Mouse (Mus musculus) heart, embryonic 11.5 days (tissue): ENCODE measurements at regions not wholly inside any gene's neighbourhood (a gene's known extent, or its start where the extent isn't known, plus 50 kb on each side); places are given as distances from the start of the nearest gene placed in this dataset.

Experiments used
- ATAC-seq: fragments of 200-750 bp; cut with Nextera tagmentation; replicated peaks from 2 replicates; pipeline ENCODE4 v1.8.0; 2017; ENCODE audit warnings: moderate library complexity; ENCODE audit not compliant: insufficient number of reproducible peaks, low FRiP score, low TSS enrichment
- H3K27ac ChIP-seq: fragments of 300-500 bp; sonication (generic); 2 replicates; pipeline ENCODE4 v1.5.1; 2014; ENCODE audit warnings: mild to moderate bottlenecking, low read depth, low read length
- H3K27me3 ChIP-seq: fragments of 300-500 bp; sonication (generic); 2 replicates; pipeline ENCODE4 v1.6.1; 2014; ENCODE audit warnings: mild to moderate bottlenecking, low read length, mixed read lengths; ENCODE audit not compliant: control insufficient read depth, insufficient read depth
- H3K36me3 ChIP-seq: fragments of 300-500 bp; sonication (generic); 2 replicates; pipeline ENCODE4 v1.6.1; 2014; ENCODE audit warnings: mild to moderate bottlenecking, low read length, moderate library complexity, mixed read lengths; ENCODE audit not compliant: control insufficient read depth, insufficient read depth
- H3K4me1 ChIP-seq: fragments of 300-500 bp; sonication (generic); 2 replicates; pipeline ENCODE4 v1.6.1; 2014; ENCODE audit warnings: low read length; ENCODE audit not compliant: control insufficient read depth, insufficient read depth
- H3K4me2 ChIP-seq: fragments of 300-500 bp; sonication (generic); 2 replicates; pipeline ENCODE4 v1.6.1; 2014; ENCODE audit warnings: mild to moderate bottlenecking, moderate library complexity
- H3K4me3 ChIP-seq: fragments of 300-500 bp; sonication (generic); 2 replicates; pipeline ENCODE4 v1.5.1; 2014; ENCODE audit warnings: low read depth, low read length
- H3K9ac ChIP-seq: fragments of 300-500 bp; sonication (generic); 2 replicates; pipeline ENCODE4 v1.6.1; 2014; ENCODE audit warnings: mild to moderate bottlenecking, low read depth, low read length, moderate library complexity
- H3K9me3 ChIP-seq: fragments of 300-500 bp; sonication (generic); replicated peaks from 2 replicates; pipeline ENCODE4 v1.6.1; 2016; ENCODE audit warnings: low read length; ENCODE audit not compliant: control insufficient read depth
- WGBS: fragments of 180-500 bp; shearing (Covaris S2); extraction: QIAGEN DNeasy Blood & Tissue Kit; methylation state at CpG from one replicate; pipeline ENCODE4 v1.1.7; 2014; ENCODE audit not compliant: insufficient replicate concordance; 5-methylcytosine and 5-hydroxymethylcytosine counted together

- Histone ChIP-seq H3K4me1 (peaks cover 16% of the 10 kb centered on the region), H3K4me3 (no peak overlapping the region), H3K4me2 (no peak overlapping the region), H3K27ac (no peak overlapping the region), H3K9ac (no peak overlapping the region), H3K27me3 (no peaks in the 10 kb centered on the region), H3K9me3 (no peaks in the 10 kb centered on the region), H3K36me3 (no peaks in the 10 kb centered on the region)
- no peak for ATAC-seq
- WGBS = 71% methylated on average over 7 of the region's 7 CpGs
These were observed 144.0 kb upstream of the Nfe2l3 start for GRCm38 (mm10) chr6:51288306-51289066.

GRCm38 (mm10) chr6:51289067-51289725 lies 143.3 kb upstream of the Nfe2l3 start:
- Histone ChIP-seq H3K4me2 (no peak overlapping the region), H3K9ac (no peak overlapping the region), H3K27me3 (no peaks in the 10 kb centered on the region), H3K27ac (no peak overlapping the region), H3K4me3 (no peak overlapping the region), H3K9me3 (no peaks in the 10 kb centered on the region), H3K36me3 (no peaks in the 10 kb centered on the region), H3K4me1 (peaks cover 13% of the 10 kb centered on the region; the same call in 1 of the 2 replicates)
- 67% methylated on average over 6 of the region's 6 CpGs for WGBS
- ATAC-seq = no peak

GRCm38 (mm10) chr6:51300694-51301417 lies 131.6 kb upstream of the Nfe2l3 start:
- H3K27ac ChIP-seq = no peak overlapping the region
- ATAC-seq = no peak
- H3K36me3 ChIP-seq = no peaks in the 10 kb centered on the region
- no peak overlapping the region for H3K4me3 ChIP-seq
- no peak overlapping the region for H3K9ac ChIP-seq
- no peaks in the 10 kb centered on the region for H3K9me3 ChIP-seq
- no peaks in the 10 kb centered on the region for H3K4me1 ChIP-seq
- 50% methylated on average over 11 of the region's 11 CpGs for WGBS
- H3K4me2 ChIP-seq = no peak overlapping the region
- H3K27me3 ChIP-seq = no peaks in the 10 kb centered on the region

- Histone ChIP-seq H3K4me3 (no peak overlapping the region), H3K9ac (no peak overlapping the region), H3K4me2 (no peak overlapping the region), H3K4me1 (no peaks in the 10 kb centered on the region), H3K27ac (no peak overlapping the region), H3K36me3 (no peaks in the 10 kb centered on the region), H3K27me3 (no peaks in the 10 kb centered on the region), H3K9me3 (no peaks in the 10 kb centered on the region)
- ATAC-seq = no peak
- WGBS = 80% methylated on average over 4 of the region's 4 CpGs
These were observed 130.6 kb upstream of the Nfe2l3 start for GRCm38 (mm10) chr6:51301831-51302230.

GRCm38 (mm10) chr6:51302240-51302639 lies 130.2 kb upstream of the Nfe2l3 start:
- Histone ChIP-seq H3K4me1 (no peaks in the 10 kb centered on the region), H3K27me3 (no peaks in the 10 kb centered on the region), H3K36me3 (no peaks in the 10 kb centered on the region), H3K9me3 (no peaks in the 10 kb centered on the region), H3K27ac (no peak overlapping the region), H3K4me2 (no peak overlapping the region), H3K9ac (no peak overlapping the region), H3K4me3 (no peak overlapping the region)
- WGBS = 85% methylated on average over 7 of the region's 7 CpGs
- no peak for ATAC-seq

- Histone ChIP-seq H3K36me3 (no peaks in the 10 kb centered on the region), H3K27ac (peak overlapping the region; percentile 29), H3K4me1 (peaks cover 15% of the 10 kb centered on the region), H3K9ac (no peak overlapping the region), H3K27me3 (no peaks in the 10 kb centered on the region), H3K4me3 (no peak overlapping the region), H3K4me2 (no peak overlapping the region), H3K9me3 (no peaks in the 10 kb centered on the region)
- WGBS = 47% methylated on average over 2 of the region's 2 CpGs
- ATAC-seq = no peak
These were observed 114.1 kb upstream of the Nfe2l3 start for GRCm38 (mm10) chr6:51318341-51318740.

- no peak overlapping the region for H3K4me3 ChIP-seq
- H3K27ac ChIP-seq = no peak overlapping the region
- no peak for ATAC-seq
- no peaks in the 10 kb centered on the region for H3K9me3 ChIP-seq
- H3K9ac ChIP-seq = no peak overlapping the region
- 50% methylated on average over 1 of the region's 1 CpGs for WGBS
- peaks cover 25% of the 10 kb centered on the region for H3K4me1 ChIP-seq
- peak overlapping the region; percentile 24; the same call in 1 of the 2 replicates for H3K4me2 ChIP-seq
- H3K36me3 ChIP-seq = no peaks in the 10 kb centered on the region
- H3K27me3 ChIP-seq = no peaks in the 10 kb centered on the region
These were observed 112.5 kb upstream of the Nfe2l3 start for GRCm38 (mm10) chr6:51320019-51320418.

GRCm38 (mm10) chr6:51320676-51321419 lies 111.6 kb upstream of the Nfe2l3 start:
- H3K4me1 ChIP-seq = peaks cover 33% of the 10 kb centered on the region
- no peaks in the 10 kb centered on the region for H3K27me3 ChIP-seq
- no peak overlapping the region for H3K4me3 ChIP-seq
- H3K4me2 ChIP-seq = peak overlapping the region; percentile 24; the same call in 1 of the 2 replicates
- 37% methylated on average over 8 of the region's 8 CpGs for WGBS
- H3K27ac ChIP-seq = no peak overlapping the region
- no peak for ATAC-seq
- H3K36me3 ChIP-seq = no peaks in the 10 kb centered on the region
- H3K9me3 ChIP-seq = no peaks in the 10 kb centered on the region
- H3K9ac ChIP-seq = no peak overlapping the region
